Mouse (Mus musculus) inflammation-experienced regulatory T-cells, adult 6 months (primary cell): ENCODE results near the gene Pdxdc1. TPM values are rescaled to one million over a fixed set of nuclear protein-coding genes. Genes with fewer than 3 reads are reported as not detected.
A peak's percentile ranks its signal among the peaks of the same experiment; 100 is the strongest.
"Not testable (repeated sequence)": the region's sequence is repeated elsewhere in the genome, so short reads cannot be mapped to it uniquely, and the experiment has no call there.

Experiments used
- ATAC-seq: one replicate; pipeline ENCODE4 v1.8.0; 2017
- polyA plus RNA-seq, 3 experiments: library from polyadenylated mRNA; unstranded; fragments of 100-300 nt; shearing (Covaris generic); gene quantifications; one replicate each; pipeline ENCODE4 v1.2.1; 2017

Pdxdc1 gene
- polyA plus RNA-seq = 10 to 100 TPM; 22.2 to 29.9 (median 23.3) TPM

GRCm38 (mm10) chr16:13902888-13903483, at the start of gene Pdxdc1, which contains the start of gene Mpv17l:
Gene Pdxdc1, minus strand, starts transcription at chr16:13903131.
Gene Mpv17l, plus strand, starts transcription at chr16:13903161.
- ATAC-seq = peak; percentile 74

- ATAC-seq = no peak
Observed at GRCm38 (mm10) chr16:13951245-13951644, 48.3 kb upstream of the Pdxdc1 start.

- no peak for ATAC-seq
Observed at GRCm38 (mm10) chr16:13946306-13946705, 43.4 kb upstream of the Pdxdc1 start.

- no peak for ATAC-seq
Observed at GRCm38 (mm10) chr16:13945153-13945552, 42.2 kb upstream of the Pdxdc1 start.

- ATAC-seq = no peak
Observed at GRCm38 (mm10) chr16:13944752-13945151, 41.8 kb upstream of the Pdxdc1 start.

- ATAC-seq = no peak
Observed at GRCm38 (mm10) chr16:13944178-13944577, 41.2 kb upstream of the Pdxdc1 start.

GRCm38 (mm10) chr16:13940847-13941395, 38.0 kb upstream of the Pdxdc1 start:
- ATAC-seq = no peak

GRCm38 (mm10) chr16:13940139-13940846, 37.4 kb upstream of the Pdxdc1 start:
- no peak for ATAC-seq

GRCm38 (mm10) chr16:13927456-13928075, 24.6 kb upstream of the Pdxdc1 start:
- ATAC-seq = no peak

GRCm38 (mm10) chr16:13922966-13923365, 20.0 kb upstream of the Pdxdc1 start:
- not testable (repeated sequence) for ATAC-seq

- ATAC-seq = not testable (repeated sequence)
Observed at GRCm38 (mm10) chr16:13922499-13922898, 19.6 kb upstream of the Pdxdc1 start.

GRCm38 (mm10) chr16:13921781-13922180, 18.9 kb upstream of the Pdxdc1 start:
- ATAC-seq = no peak

GRCm38 (mm10) chr16:13921063-13921462, 18.1 kb upstream of the Pdxdc1 start:
- no peak for ATAC-seq

- no peak for ATAC-seq
Observed at GRCm38 (mm10) chr16:13920093-13920492, 17.2 kb upstream of the Pdxdc1 start.

- ATAC-seq = no peak
Observed at GRCm38 (mm10) chr16:13907297-13907696, 4.4 kb upstream of the Pdxdc1 start.

- peak; percentile 44 for ATAC-seq
Observed at GRCm38 (mm10) chr16:13903488-13903887, 557 bp upstream of the Pdxdc1 start.

- ATAC-seq = peak; percentile 24
Observed at GRCm38 (mm10) chr16:13902397-13902831, 517 bp downstream of the Pdxdc1 start.

- no peak for ATAC-seq
Observed at GRCm38 (mm10) chr16:13898981-13899380, 4.0 kb downstream of the Pdxdc1 start.

GRCm38 (mm10) chr16:13896357-13896756, 6.6 kb downstream of the Pdxdc1 start:
- ATAC-seq = no peak

- no peak for ATAC-seq
Observed at GRCm38 (mm10) chr16:13895740-13896139, 7.2 kb downstream of the Pdxdc1 start.

GRCm38 (mm10) chr16:13894097-13894496, 8.8 kb downstream of the Pdxdc1 start:
- no peak for ATAC-seq

GRCm38 (mm10) chr16:13892850-13893249, 10.1 kb downstream of the Pdxdc1 start:
- ATAC-seq = no peak

GRCm38 (mm10) chr16:13890449-13890848, 12.5 kb downstream of the Pdxdc1 start:
- ATAC-seq = no peak
